Mouse (Mus musculus) megakaryocyte, embryonic 14.5 days (primary cell): Measurements from ENCODE around the gene Neurod2. TPM values are rescaled to one million over a fixed set of nuclear protein-coding genes. Genes with fewer than 3 reads are reported as not detected.

Experiments used
- H3K27me3 ChIP-seq: replicated peaks from 2 replicates; pipeline ENCODE3; 2012; ENCODE audit warnings: inconsistent platforms
- H3K36me3 ChIP-seq: replicated peaks from 2 replicates; pipeline ENCODE3; 2012; ENCODE audit warnings: low read length, inconsistent platforms, mixed read lengths
- H3K4me1 ChIP-seq: 2 replicates; pipeline ENCODE4 v1.6.1; 2012; ENCODE audit warnings: inconsistent platforms
- H3K4me3 ChIP-seq: replicated peaks from 2 replicates; pipeline ENCODE3; 2012; ENCODE audit warnings: moderate library complexity, mild to moderate bottlenecking, inconsistent platforms
- H3K9me3 ChIP-seq: 2 replicates; pipeline ENCODE4 v1.6.1; 2012; ENCODE audit warnings: inconsistent platforms
- FLI1 ChIP-seq: IDR thresholded peaks from 2 replicates; pipeline ENCODE4 v1.6.1; 2012; ENCODE audit warnings: low read length, inconsistent platforms, mixed read lengths
- GATA1 ChIP-seq: IDR thresholded peaks from 3 replicates; pipeline ENCODE4 v1.6.1; 2012; ENCODE audit warnings: mixed read lengths, low read length, inconsistent platforms, borderline replicate concordance
- polyA plus RNA-seq: library from polyadenylated mRNA; stranded (reverse); fragments of >175 nt; gene quantifications from 2 replicates; pipeline ENCODE4 v1.2.3, GENCODE M21; 2012; ENCODE audit warnings: low replicate concordance; ENCODE audit not compliant: insufficient read depth

The Neurod2 gene
- not detected in 2 replicates for polyA plus RNA-seq

DNA sequence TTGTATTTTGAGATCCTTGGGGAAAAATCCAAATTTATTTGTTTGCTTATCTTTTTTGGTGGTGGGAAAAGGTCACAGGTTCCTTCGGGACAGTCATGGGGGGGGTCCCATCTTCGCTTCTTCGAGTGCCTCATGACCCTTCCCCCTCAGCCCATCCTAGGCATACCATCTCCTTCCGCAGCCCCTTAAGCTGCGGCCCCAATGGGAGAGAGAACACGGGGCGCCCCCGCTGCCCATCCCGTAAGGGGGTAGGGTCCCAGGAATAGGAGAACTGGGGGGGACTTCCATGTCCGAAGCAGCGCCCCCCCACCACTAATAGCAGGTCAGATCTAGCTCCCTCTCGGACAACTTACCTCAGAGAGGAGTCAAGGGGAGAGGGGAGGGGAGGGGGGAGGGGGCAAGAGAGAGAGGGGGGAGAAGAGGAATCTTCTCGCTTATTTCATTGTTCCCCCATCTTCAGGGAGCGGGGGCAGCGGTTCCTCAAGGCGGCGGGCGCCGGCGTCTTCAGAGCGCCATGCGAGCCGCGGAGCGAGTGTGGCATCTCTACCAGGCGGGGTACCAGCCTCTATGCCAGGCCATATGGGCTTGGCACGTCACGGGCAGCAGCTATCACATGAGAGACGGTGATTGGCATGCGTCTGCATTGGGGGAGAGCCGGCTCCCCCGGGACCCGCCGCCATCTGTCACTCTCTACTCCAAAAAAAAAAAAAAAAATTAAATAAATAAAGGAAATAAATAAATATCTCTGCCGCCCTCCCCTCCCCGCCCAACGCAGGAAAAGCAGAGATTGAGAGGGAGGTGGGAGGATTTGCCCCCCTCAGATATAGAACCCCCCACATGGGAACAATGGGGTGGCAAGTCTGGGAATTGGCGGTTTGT, at the start of gene Neurod2:
Gene Neurod2 (minus strand): TSS at position 568 of the 879 bp plus-strand sequence.
- no peak within 1 kb of the TSS for H3K4me3 ChIP-seq

DNA sequence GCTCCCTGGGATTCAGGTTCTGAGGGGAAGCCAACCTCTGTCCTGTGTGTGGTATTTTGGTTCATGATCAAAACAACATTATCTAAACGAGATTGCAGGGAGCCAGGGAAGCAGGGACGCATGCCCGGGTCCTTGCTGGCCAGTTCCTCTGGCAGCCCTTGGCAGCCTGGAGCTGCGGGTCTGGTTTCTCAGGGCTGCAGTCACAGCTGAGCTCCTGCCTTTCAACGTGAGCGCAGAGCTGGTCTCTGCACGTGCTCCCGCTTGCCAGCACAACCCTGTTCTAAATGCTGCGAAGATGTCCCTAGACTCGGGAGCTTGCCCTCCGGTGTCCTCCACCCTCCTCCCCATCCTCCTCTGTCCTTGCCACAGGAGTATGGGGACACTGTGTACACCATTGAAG, 48.3 kb upstream of the Neurod2 start:
- Histone ChIP-seq H3K4me3 (no peak overlapping the region), H3K9me3 (no peaks in the 10 kb centered on the region), H3K36me3 (peaks cover 85% of the 10 kb centered on the region), H3K27me3 (no peaks in the 10 kb centered on the region), H3K4me1 (no peaks in the 10 kb centered on the region)
- TF ChIP-seq GATA1 = no peak
- no peak for TF ChIP-seq FLI1

More for the DNA sequence above, at the start of gene Neurod2:
- Histone ChIP-seq H3K36me3 (no peaks in the 10 kb centered on the region), H3K4me1 (peaks cover 22% of the 10 kb centered on the region), H3K27me3 (peaks cover 98% of the 10 kb centered on the region), H3K9me3 (no peaks in the 10 kb centered on the region; the same call in none of the 2 replicates)
- TF ChIP-seq GATA1 (no peak), FLI1 (no peak)

- H3K27me3 ChIP-seq = no peaks in the 10 kb centered on the region
- H3K36me3 ChIP-seq = peaks cover 93% of the 10 kb centered on the region
- H3K9me3 ChIP-seq = no peaks in the 10 kb centered on the region
- H3K4me3 ChIP-seq = no peak overlapping the region
- H3K4me1 ChIP-seq = peaks cover 5% of the 10 kb centered on the region
- TF ChIP-seq GATA1 (no peak), FLI1 (no peak)
These were observed 47.3 kb upstream of the Neurod2 start for GRCm38 (mm10) chr11:98376756-98377155.

GRCm38 (mm10) chr11:98374266-98374665, 44.8 kb upstream of the Neurod2 start:
- Histone ChIP-seq H3K27me3 (no peaks in the 10 kb centered on the region), H3K4me1 (peaks cover 12% of the 10 kb centered on the region), H3K9me3 (no peaks in the 10 kb centered on the region), H3K4me3 (no peak overlapping the region), H3K36me3 (peaks cover 86% of the 10 kb centered on the region)
- TF ChIP-seq GATA1 (no peak), FLI1 (no peak)

DNA sequence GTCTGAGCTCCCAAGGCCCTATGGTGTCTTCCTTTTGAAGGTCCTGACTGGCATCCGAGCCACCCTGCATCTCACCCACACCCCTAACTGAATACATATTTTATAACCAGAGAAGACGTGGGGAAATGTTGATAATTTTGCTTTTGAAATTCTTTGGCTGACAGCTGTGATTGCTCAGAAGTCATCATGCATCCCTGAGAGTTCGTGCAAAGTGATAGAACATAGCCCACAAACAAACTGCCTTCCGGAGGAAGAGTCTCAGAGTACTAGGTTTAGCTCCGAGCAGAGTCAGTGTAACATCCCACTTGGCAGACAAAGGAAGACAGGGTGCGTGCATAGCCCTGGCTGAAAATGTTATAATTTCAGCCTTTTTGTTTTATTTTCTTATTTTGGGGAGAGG, 43.8 kb upstream of the Neurod2 start:
- Histone ChIP-seq H3K4me3 (no peak overlapping the region), H3K4me1 (peaks cover 12% of the 10 kb centered on the region), H3K36me3 (peaks cover 76% of the 10 kb centered on the region), H3K9me3 (no peaks in the 10 kb centered on the region), H3K27me3 (no peaks in the 10 kb centered on the region)
- TF ChIP-seq FLI1 = no peak
- no peak for TF ChIP-seq GATA1

- Histone ChIP-seq H3K4me3 (no peak overlapping the region), H3K9me3 (no peaks in the 10 kb centered on the region), H3K27me3 (no peaks in the 10 kb centered on the region), H3K36me3 (peaks cover 68% of the 10 kb centered on the region), H3K4me1 (peaks cover 16% of the 10 kb centered on the region)
- TF ChIP-seq GATA1 (no peak), FLI1 (no peak)
These were observed 43.0 kb upstream of the Neurod2 start for GRCm38 (mm10) chr11:98372406-98372805.

DNA sequence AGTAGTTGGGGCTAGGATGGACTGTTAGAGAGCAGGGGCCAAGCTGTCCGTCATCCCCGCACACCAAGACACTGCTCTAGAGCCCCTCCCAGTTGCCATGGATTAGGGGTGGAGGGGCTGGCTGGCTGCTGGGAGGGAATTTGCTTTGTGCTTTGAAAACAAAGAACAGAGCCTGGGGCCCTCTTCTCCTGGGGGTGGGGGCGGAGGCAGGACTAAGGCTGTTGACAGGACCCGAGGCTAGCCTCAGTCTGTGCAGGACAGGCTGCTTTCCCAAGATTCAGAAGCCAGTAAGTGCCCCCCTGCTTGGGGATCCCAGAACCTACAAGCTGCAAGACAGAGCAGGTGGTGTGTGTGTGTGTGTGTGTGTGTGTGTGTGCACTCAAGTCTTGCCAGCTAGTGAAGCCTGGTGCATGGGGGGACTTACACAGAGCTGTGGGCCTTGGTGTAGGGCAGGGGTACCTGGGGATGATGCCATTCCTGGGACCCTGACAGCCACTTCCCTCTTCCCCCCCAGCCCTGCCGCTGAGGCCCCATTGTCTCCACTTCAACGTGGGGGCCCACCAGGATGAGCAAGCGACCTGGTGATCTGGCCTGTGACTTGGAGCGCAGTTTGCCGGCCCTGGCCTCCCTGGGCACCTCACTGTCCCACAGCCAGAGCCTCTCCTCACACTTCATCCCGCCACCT, 42.2 kb upstream of the Neurod2 start:
- H3K36me3 ChIP-seq = peaks cover 65% of the 10 kb centered on the region
- H3K4me1 ChIP-seq = peaks cover 21% of the 10 kb centered on the region
- TF ChIP-seq GATA1 (no peak), FLI1 (no peak)
- H3K9me3 ChIP-seq = no peaks in the 10 kb centered on the region
- no peaks in the 10 kb centered on the region for H3K27me3 ChIP-seq
- H3K4me3 ChIP-seq = no peak overlapping the region

GRCm38 (mm10) chr11:98370588-98370987, 41.1 kb upstream of the Neurod2 start:
- H3K4me1 ChIP-seq = peaks cover 30% of the 10 kb centered on the region
- H3K9me3 ChIP-seq = no peaks in the 10 kb centered on the region
- H3K36me3 ChIP-seq = peaks cover 63% of the 10 kb centered on the region

DNA sequence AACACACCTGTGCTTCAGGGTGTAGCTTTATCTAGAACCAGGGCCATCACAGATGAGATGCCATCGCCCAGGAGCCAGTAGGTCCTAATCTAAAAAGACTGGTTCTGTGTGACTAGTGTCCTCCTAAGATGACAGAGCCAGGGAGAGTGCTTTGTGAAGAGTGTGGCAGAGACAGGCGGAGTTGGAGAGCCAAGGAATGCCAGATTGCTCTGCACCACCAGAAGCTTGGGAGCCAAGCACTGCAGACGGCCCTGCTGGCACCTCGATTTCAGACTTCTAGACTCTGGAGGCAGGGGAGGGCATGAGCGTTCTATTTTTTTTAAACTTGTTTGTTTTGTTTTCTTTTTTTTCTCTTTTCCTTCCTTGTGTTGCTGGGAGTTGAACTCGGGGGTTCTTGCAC, 39.9 kb upstream of the Neurod2 start:
- H3K4me1 ChIP-seq = peaks cover 31% of the 10 kb centered on the region
- peaks cover 51% of the 10 kb centered on the region for H3K36me3 ChIP-seq
- no peaks in the 10 kb centered on the region for H3K27me3 ChIP-seq
- no peak overlapping the region for H3K4me3 ChIP-seq
- H3K9me3 ChIP-seq = no peaks in the 10 kb centered on the region
- TF ChIP-seq GATA1 = no peak
- no peak for TF ChIP-seq FLI1

More at GRCm38 (mm10) chr11:98370588-98370987, 41.1 kb upstream of the Neurod2 start:
- H3K27me3 ChIP-seq = no peaks in the 10 kb centered on the region
- TF ChIP-seq GATA1 (no peak), FLI1 (no peak)
- H3K4me3 ChIP-seq = no peak overlapping the region

- Histone ChIP-seq H3K4me3 (no peak overlapping the region), H3K27me3 (no peaks in the 10 kb centered on the region), H3K36me3 (peaks cover 49% of the 10 kb centered on the region), H3K9me3 (no peaks in the 10 kb centered on the region), H3K4me1 (peaks cover 42% of the 10 kb centered on the region)
- TF ChIP-seq FLI1 (no peak), GATA1 (no peak)
These were observed 38.4 kb upstream of the Neurod2 start for GRCm38 (mm10) chr11:98367863-98368186.
